Mouse (Mus musculus) hindbrain, postnatal 0 days (tissue): Measurements from ENCODE around the gene Cysrt1. TPM values are rescaled to one million over a fixed set of nuclear protein-coding genes. Genes with fewer than 3 reads are reported as not detected.

ENCODE experiments used
- ATAC-seq: fragments of 200-750 bp; cut with Nextera tagmentation; 2 replicates; pipeline ENCODE4 v1.8.0; 2017; ENCODE audit warnings: mild to moderate bottlenecking, moderate TSS enrichment, moderate library complexity
- DNase-seq: peaks from one replicate; pipeline ENCODE4 v3.0.0-alpha.2; 2015; ENCODE audit warnings: low spot score
- H3K27ac ChIP-seq: fragments of 300-500 bp; sonication (generic); 2 replicates; pipeline ENCODE4 v1.5.1; 2014; ENCODE audit warnings: mild to moderate bottlenecking
- H3K27me3 ChIP-seq: fragments of 300-500 bp; sonication (generic); 2 replicates; pipeline ENCODE4 v1.6.1; 2014; ENCODE audit warnings: low read length, mixed read lengths; ENCODE audit not compliant: insufficient read depth
- H3K36me3 ChIP-seq: fragments of 300-500 bp; sonication (generic); 2 replicates; pipeline ENCODE4 v1.6.1; 2014; ENCODE audit warnings: low read length, mixed read lengths; ENCODE audit not compliant: insufficient read depth
- H3K4me1 ChIP-seq: fragments of 300-500 bp; sonication (generic); 2 replicates; pipeline ENCODE4 v1.6.1; 2014; ENCODE audit warnings: antibody characterized with exemption, low read length, mixed read lengths; ENCODE audit not compliant: insufficient read depth
- H3K4me2 ChIP-seq: fragments of 300-500 bp; sonication (generic); 2 replicates; pipeline ENCODE4 v1.6.1; 2014; ENCODE audit warnings: low read depth, mild to moderate bottlenecking, low read length, moderate library complexity, mixed read lengths
- H3K4me3 ChIP-seq: fragments of 300-500 bp; sonication (generic); 2 replicates; pipeline ENCODE4 v1.5.1; 2014; ENCODE audit warnings: low read length
- H3K9ac ChIP-seq: fragments of 300-500 bp; sonication (generic); replicated peaks from 2 replicates; pipeline ENCODE4 v1.6.1; 2014; ENCODE audit warnings: mild to moderate bottlenecking, low read length, moderate library complexity, mixed read lengths
- H3K9me3 ChIP-seq: fragments of 300-500 bp; sonication (generic); 2 replicates; pipeline ENCODE4 v1.6.1; 2016; ENCODE audit warnings: low read length, mixed read lengths
- CTCF ChIP-seq: IDR thresholded peaks from 2 replicates; pipeline ENCODE4 v1.5.1; 2016; ENCODE audit warnings: antibody characterized with exemption, control low read depth, low read depth
- WGBS: fragments of 180-500 bp; shearing (Covaris S2); extraction: QIAGEN DNeasy Blood & Tissue Kit; methylation state at CpG from one replicate; pipeline ENCODE4 v1.1.7; 2014; 5-methylcytosine and 5-hydroxymethylcytosine counted together
- polyA plus RNA-seq: library from polyadenylated mRNA; unstranded; fragments of >200 nt; fragmentation: Nextera tagmentation; extraction: Ambion mirVana; gene quantifications from 2 replicates; pipeline ENCODE4 v1.2.1, GENCODE M21; 2015
- total RNA-seq: library from RNA; depleted of rRNA; stranded (reverse); fragments of >200 nt; gene quantifications from 2 replicates; pipeline ENCODE4 v1.2.3, GENCODE M21; 2014; rRNA removed

Gene Cysrt1
- total RNA-seq (0.47 TPM in 1 of 2 replicates, not detected in the other), polyA plus RNA-seq (0.24 and 0.44 TPM in 2 replicates)

DNA sequence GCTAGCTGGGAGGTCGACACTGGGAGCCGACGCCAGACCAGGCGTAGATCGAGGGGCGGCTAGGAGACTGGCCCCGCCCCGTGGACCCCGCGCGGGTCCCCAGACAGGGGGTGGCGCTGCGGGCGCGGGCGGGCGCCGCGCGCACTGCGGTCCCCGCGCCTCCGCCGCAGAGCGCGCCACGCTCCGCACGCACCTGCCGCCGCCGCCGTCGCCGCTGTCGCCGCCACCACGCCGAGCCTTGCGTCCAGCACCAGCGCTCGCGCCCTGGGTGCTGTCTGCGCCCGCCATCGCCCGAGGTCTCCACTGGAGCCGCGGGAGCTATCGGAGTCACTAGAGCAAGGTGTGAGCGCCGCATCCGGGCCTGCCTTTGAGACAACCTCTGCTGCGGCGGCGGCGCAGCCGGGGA, at the start of gene Cysrt1, which contains the start of gene Rnf208:
TSS of gene Cysrt1 (minus strand) at position 352 of the 406 bp plus-strand sequence.
TSS of gene Rnf208 (plus strand) at position 155 of the 406 bp plus-strand sequence.
- Histone ChIP-seq H3K4me2 (peak within 1 kb of the TSS; percentile 88), H3K36me3 (peaks cover 5% of the 10 kb centered on the region; the same call in 1 of the 2 replicates), H3K9ac (peak within 1 kb of the TSS; percentile 73), H3K27ac (peak within 1 kb of the TSS; percentile 80), H3K9me3 (no peaks in the 10 kb centered on the region), H3K4me3 (peak within 1 kb of the TSS; percentile 56), H3K27me3 (no peaks in the 10 kb centered on the region), H3K4me1 (peaks cover 12% of the 10 kb centered on the region)
- WGBS: 0% methylated on average over 38 of the region's 59 CpGs
- DNase-seq: peak; percentile 77
- no peak for TF ChIP-seq CTCF
- ATAC-seq: peak; percentile 63

DNA sequence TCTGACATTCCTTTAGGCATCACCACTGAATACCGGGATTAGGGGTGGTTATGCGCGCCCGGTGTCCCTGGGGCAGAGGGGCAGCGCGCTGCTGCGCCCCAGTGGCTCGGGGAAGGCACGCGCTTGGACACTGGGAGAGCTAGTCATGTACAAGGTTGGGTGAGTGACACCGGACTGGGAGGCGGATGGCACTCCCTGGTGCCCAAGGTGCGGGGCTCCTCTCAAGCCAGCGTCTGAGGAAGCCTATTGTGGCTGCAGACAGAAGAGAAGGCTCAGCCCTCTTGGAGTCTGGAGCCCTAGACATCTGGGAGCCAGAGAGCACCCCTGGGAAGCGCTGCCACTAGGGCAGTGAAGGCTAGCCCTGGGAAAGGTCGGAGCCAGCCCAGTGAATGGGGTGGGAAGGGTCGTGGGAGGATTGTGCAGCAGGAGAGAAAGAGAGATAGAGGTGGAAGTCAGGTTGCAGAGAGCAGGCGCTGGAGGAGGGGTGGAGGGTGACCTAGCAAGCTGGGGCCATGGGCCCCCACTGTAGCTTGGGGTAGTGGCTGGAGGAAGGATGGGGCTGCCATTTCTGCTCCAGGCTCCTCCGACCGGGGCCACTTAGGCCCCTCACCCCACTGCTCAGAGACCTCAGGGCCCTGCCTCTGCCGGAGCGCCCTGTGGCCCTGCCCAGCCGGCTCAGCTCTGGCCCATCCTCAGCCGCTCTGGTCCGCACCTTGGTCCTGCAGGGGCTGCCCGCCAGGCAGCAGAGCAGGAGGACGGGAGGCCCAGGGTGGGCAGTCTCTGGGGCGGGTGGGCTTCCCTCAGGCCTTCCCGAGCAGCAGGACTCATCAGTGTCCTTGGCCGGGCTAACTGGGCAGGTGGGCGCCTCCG, 49.2 kb upstream of the Cysrt1 start:
- peak overlapping the region; percentile 18 for H3K4me3 ChIP-seq
- no peak for ATAC-seq
- no peak for DNase-seq
- H3K27me3 ChIP-seq: peaks cover 17% of the 10 kb centered on the region; the same call in 1 of the 2 replicates
- peak overlapping the region; percentile 6; the same call in 1 of the 2 replicates for H3K9ac ChIP-seq
- peaks cover 36% of the 10 kb centered on the region; the same call in 1 of the 2 replicates for H3K4me1 ChIP-seq
- peaks cover 15% of the 10 kb centered on the region for H3K36me3 ChIP-seq
- no peak for TF ChIP-seq CTCF
- peak overlapping the region; percentile 71; the same call in 1 of the 2 replicates for H3K27ac ChIP-seq
- WGBS: 11% methylated on average over 31 of the region's 32 CpGs
- H3K9me3 ChIP-seq: no peaks in the 10 kb centered on the region
- H3K4me2 ChIP-seq: peak overlapping the region; percentile 53

DNA sequence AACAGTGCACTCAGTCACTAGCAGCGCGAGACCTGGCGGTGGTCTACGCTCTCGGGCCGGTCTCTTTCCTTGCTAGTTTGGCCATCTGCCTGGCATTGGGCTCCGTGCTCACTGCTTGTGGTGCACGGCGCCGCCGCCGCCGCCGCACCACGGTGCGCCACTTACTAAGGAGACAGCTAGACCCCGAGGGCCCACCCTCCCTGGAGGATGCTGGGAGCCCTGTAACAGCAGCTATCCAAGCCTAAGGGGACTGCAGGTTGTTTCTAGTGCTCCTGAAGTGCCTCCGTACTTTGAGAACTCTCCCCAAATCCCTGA, 48.5 kb upstream of the Cysrt1 start:
- Histone ChIP-seq H3K9ac (no peak overlapping the region), H3K4me1 (peaks cover 36% of the 10 kb centered on the region; the same call in 1 of the 2 replicates), H3K27ac (peak overlapping the region; percentile 71; the same call in 1 of the 2 replicates), H3K36me3 (peaks cover 10% of the 10 kb centered on the region), H3K27me3 (peaks cover 17% of the 10 kb centered on the region; the same call in 1 of the 2 replicates), H3K9me3 (no peaks in the 10 kb centered on the region), H3K4me3 (peak overlapping the region; percentile 18; the same call in 1 of the 2 replicates), H3K4me2 (peak overlapping the region; percentile 53)
- ATAC-seq: 0 out of 2 replicates have a peak, but pooled peaks have one; percentile 24
- under 1% methylated on average over 18 of the region's 18 CpGs for WGBS
- peak; percentile 64 for DNase-seq
- TF ChIP-seq CTCF: no peak

DNA sequence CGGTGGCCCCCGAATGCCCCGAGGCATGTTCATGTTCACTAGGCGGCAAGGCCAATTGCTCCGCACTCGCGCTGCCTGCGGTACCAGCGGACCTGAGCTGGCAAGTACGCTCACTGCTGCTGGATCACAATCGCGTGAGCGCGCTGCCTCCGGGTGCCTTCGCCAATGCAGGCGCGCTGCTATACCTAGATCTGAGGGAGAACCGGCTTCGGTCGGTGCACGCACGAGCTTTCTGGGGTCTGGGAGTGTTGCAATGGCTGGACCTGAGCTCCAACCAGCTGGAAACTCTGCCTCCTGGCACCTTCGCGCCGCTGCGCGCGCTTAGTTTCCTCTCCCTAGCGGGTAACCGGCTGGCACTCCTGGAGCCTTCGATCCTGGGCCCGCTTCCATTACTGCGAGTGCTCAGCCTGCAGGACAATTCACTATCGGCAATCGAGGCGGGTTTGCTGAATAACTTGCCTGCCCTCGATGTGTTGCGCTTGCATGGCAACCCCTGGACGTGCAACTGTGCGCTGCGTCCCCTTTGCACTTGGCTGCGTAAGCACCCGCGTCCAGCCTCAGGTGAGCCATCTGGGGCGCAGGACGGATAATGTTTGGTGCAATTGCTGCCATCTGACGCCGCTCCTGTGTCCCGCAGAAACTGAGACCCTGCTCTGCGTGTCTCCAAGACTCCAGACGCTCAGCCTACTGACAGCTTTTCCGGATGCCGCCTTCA, 48.0 kb upstream of the Cysrt1 start:
- H3K9me3 ChIP-seq: no peaks in the 10 kb centered on the region
- DNase-seq (peak; percentile 68), ATAC-seq (peak; percentile 33; the same call in 1 of the 2 replicates)
- H3K36me3 ChIP-seq: peaks cover 8% of the 10 kb centered on the region
- H3K4me3 ChIP-seq: peak overlapping the region; percentile 19
- WGBS: under 1% methylated on average over 54 of the region's 54 CpGs
- H3K27me3 ChIP-seq: peaks cover 17% of the 10 kb centered on the region; the same call in 1 of the 2 replicates
- peak overlapping the region; percentile 38; the same call in 1 of the 2 replicates for H3K9ac ChIP-seq
- H3K4me2 ChIP-seq: peak overlapping the region; percentile 53
- H3K27ac ChIP-seq: peak overlapping the region; percentile 71
- TF ChIP-seq CTCF: no peak
- peaks cover 36% of the 10 kb centered on the region; the same call in 1 of the 2 replicates for H3K4me1 ChIP-seq

DNA sequence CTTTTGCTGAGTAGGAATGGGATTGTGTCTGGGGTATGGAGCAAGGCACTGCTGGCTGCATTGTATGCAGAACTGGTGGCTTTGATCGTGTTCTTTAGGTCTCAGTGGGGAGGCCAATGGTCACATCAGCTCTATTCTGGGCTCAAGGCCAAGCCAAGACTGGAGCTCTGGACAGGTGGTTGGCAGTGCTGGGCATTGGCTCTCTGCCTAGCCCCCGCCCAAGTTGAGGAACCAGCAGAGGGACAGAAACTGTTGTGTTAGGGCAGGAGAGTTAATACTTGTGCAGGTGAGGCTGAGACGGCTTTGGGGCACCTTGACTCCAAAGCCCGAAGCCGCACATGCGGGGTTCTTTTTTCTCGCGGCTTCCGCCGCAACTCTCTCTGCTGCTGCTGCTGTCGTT, 47.4 kb upstream of the Cysrt1 start, which contains the start of gene Lrrc26:
TSS of gene Lrrc26 (plus strand) at position 265 of the 400 bp plus-strand sequence.
- ATAC-seq (no peak), DNase-seq (peak; percentile 73)
- Histone ChIP-seq H3K4me3 (peak within 1 kb of the TSS; percentile 19), H3K9me3 (no peaks in the 10 kb centered on the region), H3K4me2 (peak within 1 kb of the TSS; percentile 53), H3K9ac (peak within 1 kb of the TSS; percentile 38; the same call in 1 of the 2 replicates), H3K27ac (peak within 1 kb of the TSS; percentile 71), H3K4me1 (peaks cover 36% of the 10 kb centered on the region; the same call in 1 of the 2 replicates), H3K36me3 (peaks cover 8% of the 10 kb centered on the region; the same call in 1 of the 2 replicates), H3K27me3 (peaks cover 17% of the 10 kb centered on the region; the same call in 1 of the 2 replicates)
- 1% methylated on average over 11 of the region's 11 CpGs for WGBS
- TF ChIP-seq CTCF: no peak
